Mouse (Mus musculus): ENCODE measurements around the gene Ifih1.

GRCm38 (mm10) chr2:62646014-62646645 is at the start of gene Ifih1:
- TF ChIP-seq CTCF (IDR thresholded peaks at IDR 0.05; ENCODE audit: control insufficient read depth, insufficient read depth, insufficient read length) (peak; percentile 35), USF1 (IDR thresholded peaks at IDR 0.05; ENCODE audit: low read depth) (no peak), MAX (IDR thresholded peaks at IDR 0.05) (no peak), MYOD1 (IDR thresholded peaks at IDR 0.05; ENCODE audit: control insufficient read depth, insufficient read length, low read depth) (no peak), FOSL1 (IDR thresholded peaks at IDR 0.05; ENCODE audit: insufficient read depth, low read length, poor library complexity, severe bottlenecking) (no peak)
